Mouse (Mus musculus): ENCODE results near the gene Nfkbiz. TPM values are rescaled to one million over a fixed set of nuclear protein-coding genes. Genes with fewer than 3 reads are reported as not detected.

The Nfkbiz gene
- total RNA-seq, 2 experiments from 2014 or later, result 0.75 to 1.3 TPM

DNA sequence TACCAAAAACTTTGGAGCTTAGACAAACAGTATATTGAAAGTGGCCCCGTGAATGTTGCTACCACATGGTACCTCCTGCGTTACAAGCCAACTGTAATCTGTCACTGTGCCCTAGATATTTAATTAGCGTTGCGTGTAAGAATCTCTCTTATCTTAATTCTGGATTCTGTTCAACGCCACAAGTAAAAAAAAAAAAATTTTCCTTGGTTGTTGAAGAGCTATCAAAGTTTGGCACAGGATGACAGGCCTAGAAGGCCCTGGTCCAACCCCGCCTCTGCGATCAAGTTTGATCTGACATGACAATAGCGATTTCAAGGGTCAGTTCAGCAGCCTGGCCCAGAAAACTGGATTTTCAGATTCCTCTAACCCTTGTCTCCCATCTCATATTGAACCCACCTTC, 6.1 kb downstream of the Nfkbiz start:
- no peak for DNase-seq (ENCODE audit: low spot score)

- no peak for DNase-seq (ENCODE audit: low spot score)
These were observed 6.7 kb downstream of the Nfkbiz start for GRCm38 (mm10) chr16:55832040-55832439.

GRCm38 (mm10) chr16:55831451-55831850, 7.2 kb downstream of the Nfkbiz start:
- no peak for DNase-seq (ENCODE audit: low spot score)

DNA sequence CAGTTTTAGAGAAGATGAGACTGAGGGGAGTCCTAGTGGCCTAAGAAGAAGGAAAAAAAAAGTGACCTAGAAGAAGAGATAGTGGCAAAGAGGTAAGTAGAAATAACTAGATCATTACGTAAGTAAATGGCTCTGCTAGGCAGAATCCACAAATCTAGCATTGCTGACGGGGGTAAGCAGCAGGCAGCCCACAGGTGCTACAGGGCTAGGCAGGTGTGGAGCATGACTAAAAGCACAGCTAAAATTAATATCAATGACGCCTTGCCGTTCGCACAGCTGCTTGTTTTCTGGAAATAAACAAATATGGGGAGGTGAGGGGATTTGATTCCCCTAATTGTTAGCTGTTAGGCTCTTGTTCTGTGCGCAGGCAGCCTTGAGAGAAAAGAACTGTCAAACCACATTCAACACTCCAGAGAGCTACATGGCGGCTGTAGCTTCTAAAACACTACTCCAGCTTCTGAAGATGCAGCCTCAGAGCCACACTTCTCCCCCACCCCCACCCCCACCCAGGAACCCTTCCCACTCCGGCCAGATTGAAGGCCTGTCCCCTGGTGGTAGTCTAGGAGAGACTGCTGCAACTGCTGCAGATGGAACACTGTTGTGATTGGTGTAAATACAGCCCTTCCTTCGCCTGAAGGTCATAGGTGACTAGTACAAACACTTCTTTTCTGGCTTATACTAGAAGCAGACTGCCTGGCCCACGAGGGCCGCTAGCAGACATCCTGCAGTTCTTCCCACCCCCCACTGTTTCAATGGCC, 15.1 kb downstream of the Nfkbiz start:
- no peak for DNase-seq (ENCODE audit: low spot score)

- DNase-seq (ENCODE audit: low spot score), result no peak
These were observed 15.8 kb downstream of the Nfkbiz start for GRCm38 (mm10) chr16:55822741-55823397.

- peak; percentile 94 for DNase-seq (ENCODE audit: low spot score)
These were observed 16.5 kb downstream of the Nfkbiz start for GRCm38 (mm10) chr16:55821997-55822740.

DNA sequence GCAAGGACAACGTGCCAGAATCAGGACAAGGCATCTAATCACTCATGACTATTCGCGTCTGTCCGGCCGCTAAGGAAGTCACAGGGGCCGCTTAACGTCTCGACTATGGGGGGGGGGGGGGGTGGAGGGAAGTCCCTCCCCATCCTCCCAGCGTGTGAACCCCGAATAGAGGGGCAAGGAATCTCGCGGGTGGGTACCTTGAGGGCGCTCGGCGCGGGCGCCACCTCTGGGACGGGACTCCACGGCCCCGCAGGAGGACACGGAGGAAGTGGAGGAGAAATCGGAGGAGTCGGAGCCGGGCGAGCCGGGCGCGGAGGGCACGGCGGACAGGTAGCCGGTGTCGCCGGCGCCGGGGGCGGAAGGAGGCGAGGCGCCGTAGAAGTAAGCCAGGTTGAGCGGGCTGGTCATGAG, 17.1 kb downstream of the Nfkbiz start:
- peak; percentile 32 for DNase-seq (ENCODE audit: low spot score)

DNA sequence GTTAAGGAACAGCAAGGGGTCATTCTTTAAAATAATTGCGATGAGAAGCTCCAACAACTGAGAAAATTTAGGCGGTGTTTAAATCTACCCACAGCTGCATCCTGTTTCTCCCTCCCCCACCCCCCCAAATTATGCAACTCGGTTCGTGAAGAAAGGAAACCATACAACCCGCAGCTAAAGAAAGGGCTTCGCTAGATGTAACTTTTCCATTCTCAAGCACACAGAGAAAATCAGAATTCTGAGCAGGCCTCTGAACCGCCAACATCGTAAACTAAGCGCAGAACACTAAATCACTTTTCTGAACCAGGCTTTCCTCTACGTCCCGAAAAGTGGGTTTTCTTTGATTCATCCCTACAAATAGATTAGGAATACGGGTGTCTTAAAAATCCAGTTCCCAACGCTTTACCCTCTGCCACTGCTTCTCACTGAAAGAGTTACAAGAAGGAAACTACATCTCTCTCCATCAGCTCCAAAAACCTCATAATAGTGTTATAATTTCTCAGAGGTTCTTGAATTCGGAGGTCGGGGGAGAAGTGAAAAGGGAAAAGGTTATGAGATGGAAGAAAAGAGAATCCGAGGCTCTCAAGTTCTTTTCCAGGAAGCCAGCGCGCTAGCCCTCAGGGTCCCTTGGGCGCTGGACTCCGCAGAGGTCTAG, 17.7 kb downstream of the Nfkbiz start:
- no peak for DNase-seq (ENCODE audit: low spot score)

- no peak for DNase-seq (ENCODE audit: low spot score)
These were observed 18.4 kb downstream of the Nfkbiz start for GRCm38 (mm10) chr16:55820161-55820915.

GRCm38 (mm10) chr16:55819186-55819861, 19.4 kb downstream of the Nfkbiz start:
- DNase-seq (ENCODE audit: low spot score), result peak; percentile 43

DNA sequence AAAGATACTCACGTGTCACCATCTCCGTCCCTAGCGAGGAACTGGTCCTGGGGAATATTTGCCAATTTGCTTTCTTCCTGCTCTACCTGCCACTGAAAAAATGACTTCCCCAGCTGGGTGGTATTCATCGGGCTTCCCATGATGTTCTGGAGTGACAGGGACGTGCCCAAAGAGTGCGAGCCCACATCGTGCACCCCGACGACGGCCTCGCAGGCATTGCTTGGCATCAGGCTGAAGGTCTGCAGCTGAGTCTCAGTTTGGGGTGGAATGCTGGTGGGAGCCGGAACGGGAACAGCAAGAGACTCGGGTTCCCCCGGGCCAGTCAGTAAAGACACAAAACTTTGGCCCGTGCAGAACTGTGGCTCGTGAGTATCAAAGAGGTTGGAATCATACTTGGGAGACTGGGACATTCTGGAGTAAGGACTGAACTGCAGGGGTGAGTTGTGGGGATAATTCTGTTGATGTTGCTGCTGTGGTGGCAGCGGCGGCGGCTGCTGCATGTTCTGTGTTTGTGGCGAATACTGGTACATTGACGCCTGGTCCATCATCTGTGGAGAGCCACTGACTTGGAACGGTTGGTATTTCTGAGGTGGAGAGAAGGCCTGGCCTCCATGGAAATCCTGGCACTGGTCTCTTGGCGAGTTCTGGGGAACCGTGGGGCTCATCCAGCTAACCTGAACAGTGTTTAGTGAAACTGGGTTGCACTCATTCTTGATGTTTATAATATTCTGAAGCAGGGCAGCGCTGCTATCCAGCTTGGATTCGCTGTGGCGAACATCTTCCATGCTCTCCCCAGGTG, 20.8 kb downstream of the Nfkbiz start:
- DNase-seq (ENCODE audit: low spot score), result no peak

GRCm38 (mm10) chr16:55816202-55816941, 22.3 kb downstream of the Nfkbiz start:
- no peak for DNase-seq (ENCODE audit: low spot score)

GRCm38 (mm10) chr16:55815466-55815865, 23.2 kb downstream of the Nfkbiz start:
- DNase-seq (ENCODE audit: low spot score), result no peak

DNA sequence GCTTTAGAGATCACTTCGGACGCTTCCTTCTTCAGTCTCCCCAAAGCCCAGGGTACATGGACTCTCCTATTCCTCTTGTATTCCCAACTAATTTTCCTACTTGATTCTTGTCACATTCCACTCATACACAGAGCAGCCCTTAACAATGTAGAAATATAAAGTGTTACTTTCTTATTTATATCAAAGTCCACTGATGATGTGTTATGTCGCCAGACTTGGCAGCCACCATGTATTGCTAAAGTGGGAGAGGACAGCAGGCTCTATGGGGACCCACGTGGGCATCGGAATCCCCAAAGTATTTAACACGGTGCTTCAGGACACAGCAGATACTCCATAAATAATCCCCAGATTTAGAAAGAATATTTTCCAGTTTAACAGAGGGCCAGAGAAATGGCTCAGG, 24.0 kb downstream of the Nfkbiz start:
- no peak for DNase-seq (ENCODE audit: low spot score)

GRCm38 (mm10) chr16:55813916-55814315, 24.8 kb downstream of the Nfkbiz start:
- no peak for DNase-seq (ENCODE audit: low spot score)

DNA sequence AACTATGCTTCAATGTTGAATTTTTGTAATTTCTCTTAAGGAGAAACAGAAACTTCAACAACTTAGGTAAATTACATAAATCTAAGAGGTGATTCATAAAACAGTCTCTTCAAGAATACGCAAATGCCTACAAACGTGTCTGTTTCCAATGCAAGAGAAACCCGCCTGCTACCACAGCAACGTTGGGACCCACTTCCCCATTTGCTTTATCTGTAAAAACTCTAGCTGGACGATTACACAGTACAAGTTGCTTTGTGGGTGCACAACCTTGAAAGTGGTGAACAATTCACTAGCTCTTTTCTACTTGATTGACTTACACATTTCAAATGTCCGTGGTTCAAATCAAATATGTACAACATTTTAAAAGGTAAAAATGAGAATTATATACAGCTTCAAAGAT, 26.9 kb downstream of the Nfkbiz start:
- DNase-seq (ENCODE audit: low spot score), result no peak

DNA sequence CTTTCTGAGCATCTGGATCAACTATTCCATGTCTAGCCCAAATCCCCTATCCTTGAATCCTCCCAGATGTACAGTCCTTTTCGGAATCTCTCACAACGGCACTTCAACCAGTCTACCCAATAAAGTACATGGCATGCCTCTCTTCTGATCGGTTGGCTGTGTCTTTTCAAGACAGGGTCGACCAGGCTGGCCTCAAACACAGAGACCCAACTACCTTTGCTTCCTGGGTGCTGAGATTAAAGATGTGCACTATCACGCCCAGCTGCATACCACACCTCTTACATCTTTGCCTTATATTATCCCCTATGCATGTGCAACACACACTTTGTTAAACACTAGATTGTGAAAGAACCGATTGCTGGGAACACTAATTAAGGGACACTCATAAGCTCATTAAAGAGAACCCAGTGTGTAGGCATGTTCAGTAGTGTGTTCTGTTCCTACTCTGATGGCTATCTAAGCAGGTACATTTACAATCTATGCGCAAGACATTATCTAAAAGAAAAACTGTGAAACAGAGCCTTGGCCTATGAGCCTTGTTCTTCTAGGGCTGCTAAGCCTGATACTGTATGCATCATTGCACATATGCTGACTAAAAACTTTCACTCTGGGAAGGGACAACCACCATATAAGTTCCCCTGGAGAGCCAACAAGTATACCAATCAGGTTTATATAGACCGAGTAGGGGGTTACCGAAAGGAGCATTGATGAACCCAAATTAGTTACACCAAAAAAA, 28.8 kb downstream of the Nfkbiz start:
- no peak for DNase-seq (ENCODE audit: low spot score)

GRCm38 (mm10) chr16:55809345-55809744, 29.4 kb downstream of the Nfkbiz start:
- no peak for DNase-seq (ENCODE audit: low spot score)
